Mouse (Mus musculus) stomach, embryonic 15.5 days (tissue): Measurements from ENCODE around the gene Abcb5. TPM values are rescaled to one million over a fixed set of nuclear protein-coding genes. Genes with fewer than 3 reads are reported as not detected.

ENCODE experiments used
- ATAC-seq: fragments of 200-750 bp; cut with Nextera tagmentation; 2 replicates; pipeline ENCODE4 v1.8.0; 2017; ENCODE audit warnings: low read depth, moderate number of reproducible peaks, moderate TSS enrichment; ENCODE audit not compliant: insufficient read depth, low FRiP score
- H3K27ac ChIP-seq: fragments of 300-500 bp; sonication (generic); 2 replicates; pipeline ENCODE4 v1.5.1; 2015; ENCODE audit warnings: mild to moderate bottlenecking, inconsistent platforms
- H3K27me3 ChIP-seq: fragments of 300-500 bp; sonication (generic); replicated peaks from 2 replicates; pipeline ENCODE4 v1.6.1; 2015; ENCODE audit warnings: inconsistent platforms
- H3K36me3 ChIP-seq: fragments of 300-500 bp; sonication (generic); 2 replicates; pipeline ENCODE4 v1.6.1; 2015; ENCODE audit warnings: inconsistent platforms
- H3K4me1 ChIP-seq: fragments of 300-500 bp; sonication (generic); 2 replicates; pipeline ENCODE4 v1.6.1; 2015; ENCODE audit warnings: inconsistent platforms
- H3K4me2 ChIP-seq: fragments of 300-500 bp; sonication (generic); 2 replicates; pipeline ENCODE4 v1.6.1; 2015; ENCODE audit warnings: mild to moderate bottlenecking, inconsistent platforms
- H3K4me3 ChIP-seq: fragments of 300-500 bp; sonication (generic); replicated peaks from 2 replicates; pipeline ENCODE4 v1.5.1; 2015; ENCODE audit warnings: inconsistent platforms
- H3K9ac ChIP-seq: fragments of 300-500 bp; sonication (generic); 2 replicates; pipeline ENCODE4 v1.6.1; 2015; ENCODE audit warnings: inconsistent platforms
- H3K9me3 ChIP-seq: fragments of 300-500 bp; sonication (generic); 2 replicates; pipeline ENCODE4 v1.6.1; 2016; ENCODE audit warnings: inconsistent platforms
- WGBS: fragments of 180-500 bp; shearing (Covaris S2); methylation state at CpG from one replicate; pipeline ENCODE4 v1.1.7; 2015; 5-methylcytosine and 5-hydroxymethylcytosine counted together
- polyA plus RNA-seq: library from polyadenylated mRNA; unstranded; fragments of >200 nt; fragmentation: Nextera tagmentation; extraction: Ambion mirVana; gene quantifications from 2 replicates; pipeline ENCODE4 v1.2.1, GENCODE M21; 2015

Abcb5 gene
- polyA plus RNA-seq, 1 experiment from 2014 or later, result not detected

DNA sequence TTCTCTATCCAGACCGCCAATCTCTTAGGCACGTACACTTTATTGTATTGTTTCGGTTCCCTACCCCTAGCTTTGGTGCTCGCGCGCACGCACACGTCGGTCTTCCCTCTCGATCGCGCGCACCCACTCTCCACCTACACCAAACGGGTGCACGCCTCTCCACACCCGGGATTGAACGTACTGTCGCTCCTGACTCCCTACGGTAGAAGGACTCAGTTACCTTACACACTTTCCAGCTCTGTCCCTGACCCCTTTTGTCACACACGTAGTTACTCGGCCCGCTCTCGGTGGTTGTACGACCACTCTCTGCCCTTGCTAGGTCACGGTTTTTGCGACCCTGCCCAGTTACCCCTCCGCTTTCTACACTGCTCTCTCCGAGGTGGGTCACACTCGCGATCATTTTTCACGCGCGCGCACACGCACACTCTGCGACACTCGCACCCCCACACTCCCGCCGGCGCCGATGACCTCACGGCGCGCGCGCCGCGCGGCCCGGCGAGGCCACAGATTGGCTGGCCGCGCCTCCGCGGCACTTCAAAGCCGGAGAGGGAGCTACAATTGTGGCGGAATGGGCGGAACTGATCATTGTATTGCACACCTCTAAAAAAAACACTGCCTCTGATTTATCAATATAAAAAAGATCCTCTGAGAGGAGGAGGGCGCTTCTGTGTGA is 119.4 kb downstream of the Abcb5 start:
- Histone ChIP-seq H3K27ac (no peak overlapping the region), H3K36me3 (no peaks in the 10 kb centered on the region), H3K4me3 (peak overlapping the region; percentile 41), H3K9me3 (no peaks in the 10 kb centered on the region), H3K27me3 (peaks cover 79% of the 10 kb centered on the region), H3K4me1 (peaks cover 29% of the 10 kb centered on the region), H3K9ac (no peak overlapping the region), H3K4me2 (peak overlapping the region; percentile 64)
- under 1% methylated on average over 59 of the region's 59 CpGs for WGBS
- ATAC-seq, result 0 out of 2 replicates have a peak, but pooled peaks have one; percentile 44

DNA sequence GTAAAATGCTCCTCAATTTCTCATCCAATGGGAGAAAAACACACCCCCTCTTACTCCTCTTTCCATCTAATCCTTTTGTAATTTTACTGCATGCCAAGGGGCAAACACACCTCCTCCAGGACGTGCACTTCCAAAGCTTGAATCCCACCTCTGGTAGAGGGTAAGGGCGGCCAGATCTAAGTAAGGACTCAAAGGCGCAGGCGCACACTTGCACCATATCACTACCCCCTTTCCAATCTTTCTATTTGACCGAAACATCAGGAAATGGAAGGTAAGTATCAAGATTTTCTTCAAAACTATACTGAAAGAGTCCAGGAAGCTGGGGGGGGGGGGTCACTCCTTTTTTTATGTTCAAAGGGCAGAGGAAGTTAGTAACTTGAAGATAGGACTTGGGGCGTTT is 120.0 kb downstream of the Abcb5 start, which contains the start of gene Sp8:
Gene Sp8, plus strand, starts transcription at position 109 of the 400 bp plus-strand sequence.
- H3K27me3 ChIP-seq, result peaks cover 84% of the 10 kb centered on the region
- H3K4me3 ChIP-seq, result peak within 1 kb of the TSS; percentile 41
- WGBS, result under 1% methylated on average over 6 of the region's 6 CpGs
- ATAC-seq, result no peak
- no peaks in the 10 kb centered on the region for H3K9me3 ChIP-seq
- H3K27ac ChIP-seq, result no peak within 1 kb of the TSS
- peaks cover 29% of the 10 kb centered on the region for H3K4me1 ChIP-seq
- H3K36me3 ChIP-seq, result no peaks in the 10 kb centered on the region
- no peak within 1 kb of the TSS for H3K9ac ChIP-seq
- H3K4me2 ChIP-seq, result peak within 1 kb of the TSS; percentile 64

DNA sequence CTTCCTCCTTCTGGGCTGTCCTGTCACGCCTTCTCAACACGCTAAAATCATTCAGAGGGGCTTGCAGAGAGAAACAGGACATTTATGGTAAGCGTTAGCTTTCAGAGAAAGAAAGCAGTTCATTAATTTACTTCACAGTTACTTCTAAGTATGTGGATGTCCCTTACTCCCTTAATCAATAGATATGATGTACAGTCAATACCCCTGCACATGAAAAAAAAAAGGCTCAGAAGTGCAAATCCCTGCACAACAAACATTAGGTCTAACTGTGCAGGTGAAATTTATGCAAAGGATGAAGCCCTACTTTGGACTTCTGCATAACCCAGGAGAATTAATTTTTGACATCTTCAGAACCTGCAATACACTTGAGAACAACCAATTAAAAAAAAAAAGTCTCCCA is 120.9 kb downstream of the Abcb5 start:
- H3K9me3 ChIP-seq, result no peaks in the 10 kb centered on the region
- H3K4me2 ChIP-seq, result no peak overlapping the region
- no peak overlapping the region for H3K27ac ChIP-seq
- ATAC-seq, result no peak
- no peaks in the 10 kb centered on the region for H3K36me3 ChIP-seq
- no peak overlapping the region for H3K4me3 ChIP-seq
- H3K27me3 ChIP-seq, result peaks cover 86% of the 10 kb centered on the region
- 3% methylated on average over 3 of the region's 3 CpGs for WGBS
- peaks cover 29% of the 10 kb centered on the region for H3K4me1 ChIP-seq
- no peak overlapping the region for H3K9ac ChIP-seq

DNA sequence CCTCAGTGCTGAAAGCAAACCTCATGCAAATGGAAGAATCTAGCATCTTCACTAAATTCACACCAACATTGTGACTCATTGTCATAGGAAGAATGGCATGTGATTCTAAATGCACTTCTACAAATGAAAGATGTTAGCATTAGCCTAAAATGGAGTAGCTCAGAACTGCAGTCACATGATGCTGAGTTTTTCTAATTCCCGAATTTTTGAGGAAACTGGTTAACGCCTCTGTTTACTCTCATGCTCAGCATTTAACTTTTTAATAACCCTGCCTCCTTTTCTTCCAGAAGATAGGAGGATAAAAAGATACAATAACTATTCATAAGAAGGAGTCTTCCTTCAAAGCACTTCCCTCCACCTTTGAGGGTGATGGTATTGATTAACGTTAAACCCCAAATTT is 121.4 kb downstream of the Abcb5 start:
- 5% methylated on average over 3 of the region's 3 CpGs for WGBS
- Histone ChIP-seq H3K4me1 (peaks cover 29% of the 10 kb centered on the region), H3K27me3 (peaks cover 86% of the 10 kb centered on the region), H3K9ac (no peak overlapping the region), H3K27ac (no peak overlapping the region), H3K9me3 (no peaks in the 10 kb centered on the region), H3K36me3 (no peaks in the 10 kb centered on the region), H3K4me2 (no peak overlapping the region), H3K4me3 (no peak overlapping the region)
- ATAC-seq, result no peak

DNA sequence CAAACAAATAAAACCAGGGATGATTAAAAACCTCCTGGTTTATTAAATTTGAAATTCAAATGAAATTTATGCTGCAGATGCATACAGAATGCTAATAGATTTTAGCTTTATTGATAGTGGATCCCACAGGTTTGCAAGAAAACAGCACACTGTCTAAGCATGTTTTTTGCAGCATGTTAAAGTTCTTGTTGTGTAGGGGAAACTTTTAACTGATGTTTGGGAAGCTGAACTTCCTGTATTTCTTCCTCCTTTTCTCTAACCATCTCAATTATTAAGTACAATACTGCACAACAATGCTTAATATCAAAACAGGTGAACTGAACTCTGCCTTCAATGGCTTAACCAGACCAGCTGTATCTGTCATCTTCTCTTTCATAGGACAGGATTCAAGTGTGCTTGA is 122.1 kb downstream of the Abcb5 start:
- Histone ChIP-seq H3K9me3 (no peaks in the 10 kb centered on the region), H3K9ac (no peak overlapping the region), H3K4me3 (no peak overlapping the region), H3K4me2 (no peak overlapping the region), H3K36me3 (no peaks in the 10 kb centered on the region), H3K27ac (no peak overlapping the region), H3K27me3 (peaks cover 85% of the 10 kb centered on the region), H3K4me1 (peaks cover 25% of the 10 kb centered on the region)
- ATAC-seq, result no peak

DNA sequence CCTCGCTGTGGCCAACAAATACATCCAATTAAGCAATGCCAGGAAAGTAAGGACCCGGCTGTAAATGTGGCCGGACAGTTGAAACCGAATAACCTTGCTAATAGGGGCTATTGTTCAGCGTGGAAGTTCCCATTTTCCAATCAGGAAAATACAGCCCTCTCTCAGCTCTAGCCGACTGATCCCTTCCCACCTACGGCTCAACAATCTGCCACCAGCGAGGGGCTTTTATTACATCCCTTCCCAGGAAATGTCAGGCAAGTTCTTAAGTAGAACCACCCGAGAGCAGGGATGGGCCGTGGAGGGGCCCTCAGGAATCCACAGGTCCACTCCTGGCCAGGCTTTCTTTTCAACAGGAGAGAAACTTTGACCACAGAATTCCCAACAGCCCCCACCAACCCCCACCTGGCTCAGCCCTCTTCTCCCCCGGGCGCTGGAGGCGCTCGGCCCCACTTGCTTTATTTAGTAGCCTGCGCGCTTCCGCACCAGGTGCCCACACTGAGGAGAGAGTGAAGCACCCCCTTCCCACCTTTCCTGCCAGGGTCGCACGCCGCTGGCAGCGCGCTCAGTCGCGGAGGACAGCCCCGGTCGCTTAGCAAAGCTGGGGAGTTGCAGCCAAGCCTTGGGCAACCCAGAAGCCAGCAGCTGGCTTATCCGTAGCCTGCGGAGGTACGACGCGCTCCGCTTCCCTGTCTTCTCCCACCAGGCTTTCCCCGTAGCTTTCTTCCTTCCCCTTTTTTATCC is 123.4 kb downstream of the Abcb5 start:
- no peak for ATAC-seq
- Histone ChIP-seq H3K9ac (no peak overlapping the region), H3K27me3 (peaks cover 84% of the 10 kb centered on the region), H3K36me3 (no peaks in the 10 kb centered on the region), H3K4me3 (no peak overlapping the region), H3K4me1 (peaks cover 13% of the 10 kb centered on the region), H3K27ac (no peak overlapping the region), H3K4me2 (no peak overlapping the region), H3K9me3 (no peaks in the 10 kb centered on the region)
- 1% methylated on average over 33 of the region's 33 CpGs for WGBS

DNA sequence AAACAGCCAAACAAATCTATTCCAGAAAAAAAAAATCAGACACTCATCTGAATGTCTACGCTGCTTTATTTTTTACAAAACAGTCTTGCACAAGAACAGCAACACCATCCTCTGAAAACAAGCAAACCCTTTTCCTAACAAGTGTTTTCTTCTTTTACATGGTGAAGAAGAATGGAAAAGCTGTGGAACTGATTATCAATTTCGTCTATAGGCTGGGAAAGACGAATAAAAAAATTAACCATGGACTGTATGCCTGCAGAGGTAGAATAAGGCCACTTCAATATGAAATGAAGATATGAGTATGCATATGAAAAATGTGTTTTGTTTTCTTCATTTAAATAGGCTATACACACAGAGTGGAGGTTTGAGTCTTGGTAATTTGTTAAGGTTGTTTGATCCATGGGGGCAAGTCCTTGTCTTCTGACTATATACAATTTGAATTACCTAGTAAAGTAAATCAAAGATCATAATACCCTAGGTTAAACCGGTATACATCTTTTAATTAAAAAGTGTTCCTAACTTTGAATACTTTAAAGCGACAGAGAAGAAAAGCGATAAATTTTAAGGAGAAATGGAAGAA is 124.2 kb downstream of the Abcb5 start:
- H3K27ac ChIP-seq, result no peak overlapping the region
- no peaks in the 10 kb centered on the region for H3K36me3 ChIP-seq
- H3K4me1 ChIP-seq, result peaks cover 14% of the 10 kb centered on the region
- H3K9ac ChIP-seq, result no peak overlapping the region
- ATAC-seq, result no peak
- no peak overlapping the region for H3K4me2 ChIP-seq
- H3K9me3 ChIP-seq, result no peaks in the 10 kb centered on the region
- no peak overlapping the region for H3K4me3 ChIP-seq
- WGBS, result 8% methylated on average over 6 of the region's 6 CpGs
- H3K27me3 ChIP-seq, result peaks cover 82% of the 10 kb centered on the region

DNA sequence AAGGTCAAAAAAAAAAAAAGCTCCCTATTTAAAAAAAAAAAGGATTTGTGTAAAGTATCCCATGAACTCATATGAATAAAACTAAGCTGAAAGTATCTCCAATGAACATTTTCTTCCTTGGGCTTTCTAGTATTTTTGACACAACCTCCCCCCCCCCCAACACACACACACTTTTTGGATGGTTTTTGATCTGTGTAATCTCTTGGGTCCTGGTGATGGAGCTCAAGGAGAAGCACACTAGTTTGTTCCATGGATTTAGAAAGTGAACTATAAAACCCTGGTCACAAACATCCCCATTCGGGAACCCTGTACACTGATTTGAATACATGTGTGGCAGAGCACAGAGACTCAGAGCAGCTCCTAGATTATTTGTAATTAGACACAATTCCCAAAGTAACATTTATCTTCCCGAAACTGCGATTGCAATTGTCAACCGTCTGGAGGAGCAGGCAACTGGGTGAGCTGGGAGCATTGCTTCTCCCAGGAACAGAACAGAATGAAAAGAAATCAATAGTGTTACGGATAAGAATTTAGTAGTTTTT is 124.8 kb downstream of the Abcb5 start:
- no peak for ATAC-seq
- H3K4me2 ChIP-seq, result no peak overlapping the region
- peaks cover 82% of the 10 kb centered on the region for H3K27me3 ChIP-seq
- H3K9ac ChIP-seq, result no peak overlapping the region
- no peaks in the 10 kb centered on the region for H3K9me3 ChIP-seq
- no peak overlapping the region for H3K4me3 ChIP-seq
- WGBS, result 7% methylated on average over 5 of the region's 5 CpGs
- H3K27ac ChIP-seq, result no peak overlapping the region
- peaks cover 14% of the 10 kb centered on the region for H3K4me1 ChIP-seq
- H3K36me3 ChIP-seq, result no peaks in the 10 kb centered on the region

DNA sequence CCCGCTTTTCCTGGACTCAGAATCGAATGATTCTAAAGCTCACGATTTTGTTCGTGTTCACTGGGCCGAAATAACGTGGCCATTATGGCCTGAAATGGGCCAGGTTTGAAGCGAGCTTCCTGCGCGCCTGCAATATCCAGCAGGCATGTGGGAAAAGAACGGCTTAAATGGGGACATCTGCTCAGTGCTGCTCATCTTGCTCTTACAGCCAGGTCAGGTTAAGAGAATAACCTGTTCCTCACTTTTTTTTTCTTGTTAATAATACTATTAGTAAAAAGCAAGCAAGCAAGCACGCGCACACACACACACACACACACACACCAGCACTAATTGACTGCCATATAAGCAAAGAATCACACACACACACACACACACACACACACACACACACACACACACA is 125.4 kb downstream of the Abcb5 start:
- H3K27me3 ChIP-seq, result peaks cover 82% of the 10 kb centered on the region
- H3K36me3 ChIP-seq, result no peaks in the 10 kb centered on the region
- peaks cover 15% of the 10 kb centered on the region for H3K4me1 ChIP-seq
- H3K4me3 ChIP-seq, result no peak overlapping the region
- H3K9me3 ChIP-seq, result no peaks in the 10 kb centered on the region
- no peak overlapping the region for H3K4me2 ChIP-seq
- no peak for ATAC-seq
- WGBS, result 1% methylated on average over 12 of the region's 12 CpGs
- no peak overlapping the region for H3K27ac ChIP-seq
- H3K9ac ChIP-seq, result no peak overlapping the region

DNA sequence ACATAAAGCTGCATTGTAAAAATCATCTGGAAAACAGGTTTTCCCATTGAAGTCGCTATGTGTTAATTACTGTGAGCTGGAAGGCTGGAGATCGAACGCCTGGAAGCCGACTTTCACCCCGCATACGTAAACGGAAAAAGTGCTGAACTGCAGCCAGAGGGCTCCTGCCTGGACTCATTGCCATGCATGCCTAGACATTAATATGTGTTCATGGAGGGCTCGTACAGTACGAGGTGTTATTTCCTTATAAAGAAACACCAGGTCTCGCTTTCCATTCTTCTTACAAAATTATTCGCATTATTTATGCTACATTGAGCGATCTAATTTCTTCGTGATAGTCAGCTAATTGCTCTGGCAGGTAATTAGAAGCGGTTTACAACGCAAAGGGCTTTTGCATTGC is 125.9 kb downstream of the Abcb5 start:
- peaks cover 15% of the 10 kb centered on the region for H3K4me1 ChIP-seq
- no peaks in the 10 kb centered on the region for H3K9me3 ChIP-seq
- H3K9ac ChIP-seq, result no peak overlapping the region
- no peak overlapping the region for H3K4me2 ChIP-seq
- no peak for ATAC-seq
- H3K4me3 ChIP-seq, result no peak overlapping the region
- H3K27me3 ChIP-seq, result peaks cover 79% of the 10 kb centered on the region
- H3K36me3 ChIP-seq, result no peaks in the 10 kb centered on the region
- WGBS, result 3% methylated on average over 15 of the region's 15 CpGs
- H3K27ac ChIP-seq, result no peak overlapping the region

DNA sequence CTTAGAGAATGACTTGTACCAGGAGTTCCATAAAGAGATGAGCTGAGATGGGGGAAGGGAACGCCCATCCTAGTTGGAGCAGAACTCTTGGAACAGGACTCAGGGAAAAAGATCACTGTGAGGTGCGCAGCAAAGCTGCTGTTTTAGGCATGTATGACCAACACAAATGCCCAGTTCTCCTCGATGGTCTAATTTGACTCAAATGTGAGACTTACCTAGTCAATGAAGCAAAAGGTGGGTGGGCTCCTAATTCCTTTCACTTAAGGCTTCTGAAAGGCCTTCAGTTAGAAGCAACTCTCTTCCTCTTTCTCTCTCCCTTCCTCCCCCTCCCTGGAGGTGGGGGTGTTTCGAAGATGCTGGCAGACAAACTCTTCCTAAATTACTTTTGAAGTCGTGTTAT is 126.8 kb downstream of the Abcb5 start:
- Histone ChIP-seq H3K27me3 (peaks cover 70% of the 10 kb centered on the region), H3K27ac (no peak overlapping the region), H3K4me3 (no peak overlapping the region), H3K4me1 (peaks cover 15% of the 10 kb centered on the region), H3K36me3 (no peaks in the 10 kb centered on the region), H3K4me2 (no peak overlapping the region), H3K9ac (no peak overlapping the region), H3K9me3 (no peaks in the 10 kb centered on the region)
- WGBS, result 15% methylated on average over 5 of the region's 5 CpGs
- ATAC-seq, result no peak

DNA sequence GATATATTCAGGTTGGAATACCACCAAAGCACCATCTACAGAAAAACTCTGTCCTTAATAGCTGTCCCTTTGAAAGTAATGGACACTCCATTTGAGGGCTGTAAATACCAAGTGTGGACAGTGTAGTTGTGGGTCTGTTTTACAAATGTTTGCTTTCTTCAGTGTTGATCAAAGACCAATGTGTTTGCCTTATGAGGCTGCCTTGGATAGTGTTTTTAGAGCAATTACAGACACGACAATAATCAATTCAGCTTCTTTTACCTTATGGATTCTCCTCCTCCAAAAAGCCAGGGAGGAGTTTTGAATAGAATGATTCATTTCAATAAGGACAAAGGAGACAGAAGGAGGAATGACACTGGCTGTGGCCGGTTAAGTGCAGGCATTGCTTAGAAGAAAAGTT is 128.0 kb downstream of the Abcb5 start:
- Histone ChIP-seq H3K9me3 (no peaks in the 10 kb centered on the region), H3K9ac (no peak overlapping the region), H3K4me2 (no peak overlapping the region), H3K4me1 (peaks cover 15% of the 10 kb centered on the region), H3K27ac (no peak overlapping the region), H3K4me3 (no peak overlapping the region), H3K27me3 (peaks cover 59% of the 10 kb centered on the region), H3K36me3 (no peaks in the 10 kb centered on the region)
- 5% methylated on average over 2 of the region's 2 CpGs for WGBS
- ATAC-seq, result no peak
